Mouse (Mus musculus) cortical plate, adult 2 months (tissue): Measurements from ENCODE around the gene Slc31a1.

Experiments used
- CTCF ChIP-seq: fragments of 200-500 bp; IDR thresholded peaks from 2 replicates; pipeline ENCODE4 v1.5.1; 2011; ENCODE audit warnings: mild to moderate bottlenecking, control low read depth, low read length; ENCODE audit not compliant: insufficient read depth; ENCODE audit errors: extremely low read depth
- POLR2A ChIP-seq: fragments of 200-500 bp; IDR thresholded peaks from 2 replicates; pipeline ENCODE4 v1.6.1; 2011; ENCODE audit warnings: mild to moderate bottlenecking, low read length, control low read depth; ENCODE audit not compliant: insufficient read depth; ENCODE audit errors: extremely low read depth

GRCm38 (mm10) chr4:62439793-62440192 lies 79.3 kb downstream of the Slc31a1 start:
- TF ChIP-seq CTCF, result no peak
- TF ChIP-seq POLR2A, result no peak
